Mouse (Mus musculus): ENCODE measurements around the gene Ankrd37.

The Ankrd37 gene

GRCm38 (mm10) chr8:46005596-46005995, at the start of gene Ankrd37:
Ankrd37 (minus strand) TSS chr8:46005707.
- no peak for DNase-seq

GRCm38 (mm10) chr8:46040260-46040659, 34.8 kb upstream of the Ankrd37 start:
- no peak for DNase-seq

GRCm38 (mm10) chr8:46039666-46040065, 34.2 kb upstream of the Ankrd37 start:
- no peak for DNase-seq

GRCm38 (mm10) chr8:46036217-46036616, 30.7 kb upstream of the Ankrd37 start:
- DNase-seq: peak; percentile 80

GRCm38 (mm10) chr8:46024392-46024791, 18.9 kb upstream of the Ankrd37 start:
- DNase-seq: no peak

GRCm38 (mm10) chr8:46022758-46023157, 17.3 kb upstream of the Ankrd37 start:
- no peak for DNase-seq

GRCm38 (mm10) chr8:46022203-46022602, 16.7 kb upstream of the Ankrd37 start:
- no peak for DNase-seq

GRCm38 (mm10) chr8:46010746-46011680, 5.5 kb upstream of the Ankrd37 start:
- peak; percentile 43 for DNase-seq

- peak; percentile 27 for DNase-seq
These were observed 4.8 kb upstream of the Ankrd37 start for GRCm38 (mm10) chr8:46010306-46010705.

- DNase-seq: no peak
These were observed 1.7 kb upstream of the Ankrd37 start for GRCm38 (mm10) chr8:46007050-46007672.

GRCm38 (mm10) chr8:45999784-46000705, 5.5 kb downstream of the Ankrd37 start:
- peak; percentile 99 for DNase-seq

- DNase-seq: peak; percentile 50
These were observed 6.2 kb downstream of the Ankrd37 start, which contains the start of gene Lrp2bp for GRCm38 (mm10) chr8:45999138-45999783. Lrp2bp (plus strand) TSS chr8:45999303.

GRCm38 (mm10) chr8:45998228-45998627, 7.3 kb downstream of the Ankrd37 start:
- no peak for DNase-seq

- DNase-seq: no peak
These were observed 9.9 kb downstream of the Ankrd37 start for GRCm38 (mm10) chr8:45995576-45995975.

GRCm38 (mm10) chr8:45994111-45994510, 11.4 kb downstream of the Ankrd37 start:
- no peak for DNase-seq

GRCm38 (mm10) chr8:45990631-45991310, 14.7 kb downstream of the Ankrd37 start:
- DNase-seq: no peak

- no peak for DNase-seq
These were observed 17.3 kb downstream of the Ankrd37 start for GRCm38 (mm10) chr8:45988189-45988588.

GRCm38 (mm10) chr8:45986665-45987064, 18.8 kb downstream of the Ankrd37 start:
- DNase-seq: no peak

- no peak for DNase-seq
These were observed 29.6 kb downstream of the Ankrd37 start for GRCm38 (mm10) chr8:45975837-45976468.

- DNase-seq: peak; percentile 99
These were observed 30.2 kb downstream of the Ankrd37 start, which contains the start of the genes 1700029J07Rik and Ufsp2 for GRCm38 (mm10) chr8:45975126-45975836. 1700029J07Rik (minus strand) TSS chr8:45975252. Ufsp2 (plus strand) TSS chr8:45975528.

All from kidney, adult 9 months (tissue).